Mouse (Mus musculus) E14TG2a.4 (cell line): ENCODE results near the gene Htra2.

Experiments
- CTCF ChIP-seq: conservative IDR thresholded peaks from 2 replicates; pipeline ENCODE4 v1.5.1; 2014; ENCODE audit warnings: low read length
- NANOG ChIP-seq: IDR thresholded peaks from 2 replicates; pipeline ENCODE4 v1.6.1; 2014; ENCODE audit warnings: borderline replicate concordance, low read length, mixed read lengths
- POU5F1 ChIP-seq: IDR thresholded peaks from 2 replicates; pipeline ENCODE4 v1.6.1; 2014; ENCODE audit warnings: low read length, borderline replicate concordance

DNA sequence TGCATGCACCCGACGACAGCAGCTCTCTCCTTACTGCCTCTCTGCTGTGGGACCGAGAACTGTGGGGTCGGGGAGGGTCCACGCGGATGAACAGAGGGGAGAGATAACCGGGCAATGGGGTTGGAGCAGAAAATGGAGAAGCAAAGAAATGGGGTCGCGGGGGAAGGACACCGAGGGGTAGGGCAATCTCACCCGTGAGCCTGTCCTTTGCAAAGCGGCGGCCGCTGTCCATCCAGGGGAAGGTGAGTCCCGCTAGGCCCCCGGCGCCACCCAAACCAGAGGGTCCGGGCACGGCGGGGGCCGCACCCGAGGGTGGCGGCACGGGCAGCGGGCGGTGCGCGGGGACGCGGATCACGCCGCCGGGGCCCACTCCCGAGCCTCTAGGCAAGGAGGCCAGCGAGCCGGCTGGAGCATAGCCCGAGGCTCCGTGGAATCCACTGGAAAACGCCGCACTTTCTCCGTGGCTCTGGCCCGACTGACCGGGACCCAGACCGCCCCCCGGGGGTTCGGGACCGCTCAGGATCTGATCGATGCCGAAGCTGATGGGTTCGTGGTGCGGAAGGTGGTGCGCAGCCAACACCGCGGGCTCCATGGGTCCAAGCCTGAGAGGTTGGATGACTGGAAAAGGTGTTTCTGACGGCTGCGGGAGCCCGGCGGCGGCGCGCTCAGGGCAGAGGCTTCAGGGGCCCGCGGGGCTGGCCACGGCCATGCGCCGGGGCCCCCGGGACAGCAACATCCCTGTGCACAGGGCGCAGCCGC is 14.6 kb upstream of the Htra2 start:
- TF ChIP-seq CTCF (no peak), NANOG (no peak), POU5F1 (no peak)
